Mouse (Mus musculus) small intestine, adult 2 months (tissue): ENCODE data around the gene Dennd5b. TPM values are rescaled to one million over a fixed set of nuclear protein-coding genes. Genes with fewer than 3 reads are reported as not detected.

Source experiments
- H3K27ac ChIP-seq: fragments of 200-500 bp; 2 replicates; pipeline ENCODE4 v1.5.1; 2012; ENCODE audit warnings: low read depth, low read length, control low read depth, inconsistent platforms; ENCODE audit not compliant: insufficient read depth
- H3K27me3 ChIP-seq: fragments of 200-500 bp; 2 replicates; pipeline ENCODE4 v1.6.1; 2012; ENCODE audit warnings: mild to moderate bottlenecking, moderate library complexity, low read length, inconsistent platforms; ENCODE audit not compliant: control insufficient read depth, insufficient read depth
- H3K36me3 ChIP-seq: fragments of 200-500 bp; 2 replicates; pipeline ENCODE4 v1.6.1; 2012; ENCODE audit warnings: mild to moderate bottlenecking, low read length, control low read depth, inconsistent platforms; ENCODE audit not compliant: control insufficient read depth, insufficient read depth
- H3K4me1 ChIP-seq: fragments of 200-500 bp; 2 replicates; pipeline ENCODE4 v1.6.1; 2012; ENCODE audit warnings: low read length, inconsistent platforms, mixed read lengths; ENCODE audit not compliant: control insufficient read depth, insufficient read depth, insufficient read length
- H3K4me3 ChIP-seq: fragments of 200-500 bp; 2 replicates; pipeline ENCODE4 v1.5.1; 2012; ENCODE audit warnings: low read depth, mild to moderate bottlenecking, control low read depth, inconsistent platforms, low read length, moderate library complexity
- CTCF ChIP-seq: fragments of 200-500 bp; IDR thresholded peaks from 2 replicates; pipeline ENCODE4 v1.5.1; 2012; ENCODE audit warnings: low read depth, mild to moderate bottlenecking, control low read depth, inconsistent platforms, low read length, moderate library complexity, mixed read lengths; ENCODE audit not compliant: insufficient replicate concordance, insufficient read length; ENCODE audit errors: extremely low read depth
- POLR2A ChIP-seq: fragments of 200-500 bp; IDR thresholded peaks from 2 replicates; pipeline ENCODE4 v1.6.1; 2012; ENCODE audit warnings: low read depth, mild to moderate bottlenecking, control low read depth, inconsistent platforms, low read length, moderate library complexity
- WGBS: fragments of 180-500 bp; shearing (Covaris S2); methylation state at CpG from one replicate; pipeline ENCODE4 v1.1.7; 2018; 5-methylcytosine and 5-hydroxymethylcytosine counted together
- polyA plus RNA-seq: library from polyadenylated mRNA; depleted of rRNA; stranded (reverse); fragments of >200 nt; gene quantifications from 2 replicates; pipeline ENCODE4 v1.2.3, GENCODE M21; 2012

The Dennd5b gene
- polyA plus RNA-seq, 1 experiment: 36.1 TPM

DNA sequence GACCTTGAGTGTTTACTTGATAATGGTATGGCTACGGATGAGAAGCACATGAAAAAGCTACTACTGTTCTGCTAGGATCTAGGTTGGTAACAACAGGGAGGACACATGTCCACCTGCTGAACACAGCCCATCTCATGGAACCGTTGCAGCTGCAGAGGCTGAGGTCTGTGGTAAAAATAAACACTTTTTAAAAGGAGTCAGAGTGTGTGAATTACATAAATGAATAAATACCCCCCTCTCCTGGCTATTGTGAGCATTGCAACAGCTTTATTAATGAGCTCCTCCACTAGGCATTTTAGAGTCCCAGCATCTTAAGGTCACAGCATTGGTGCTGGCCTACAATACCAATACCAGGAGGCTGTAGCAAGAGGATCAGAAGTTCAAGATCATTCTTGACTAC is 18.4 kb upstream of the Dennd5b start:
- Histone ChIP-seq H3K4me3 (no peak overlapping the region), H3K4me1 (peaks cover 8% of the 10 kb centered on the region), H3K27me3 (no peaks in the 10 kb centered on the region), H3K36me3 (no peaks in the 10 kb centered on the region), H3K27ac (peak overlapping the region; percentile 51; the same call in 1 of the 2 replicates)
- peak; percentile 57; the same call in 1 of the 2 replicates for TF ChIP-seq CTCF
- TF ChIP-seq POLR2A: no peak
- WGBS: 17% methylated on average over 2 of the region's 2 CpGs

DNA sequence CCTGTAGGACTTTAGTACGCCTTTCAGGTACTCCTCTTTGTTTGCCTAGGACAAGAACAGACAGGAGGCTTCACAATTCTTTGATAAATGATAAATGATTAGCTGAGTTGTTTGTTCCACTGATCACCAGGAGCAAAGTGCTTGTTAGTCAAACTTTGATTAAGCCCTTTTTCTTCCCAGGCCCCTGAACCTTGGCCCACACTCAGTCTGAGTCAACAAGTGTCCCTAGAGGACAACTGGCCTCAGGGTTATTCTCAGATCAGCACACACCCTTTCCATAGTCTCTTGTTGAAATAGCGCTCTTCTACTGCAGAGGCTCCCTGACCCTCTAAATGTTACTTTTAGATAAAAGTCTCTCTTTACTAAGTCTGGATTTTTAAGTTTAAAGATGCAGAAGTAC is 17.5 kb upstream of the Dennd5b start:
- H3K27me3 ChIP-seq: no peaks in the 10 kb centered on the region
- TF ChIP-seq POLR2A (no peak), CTCF (no peak)
- no peaks in the 10 kb centered on the region for H3K36me3 ChIP-seq
- WGBS: 19% methylated on average over 2 of the region's 2 CpGs
- peak overlapping the region; percentile 51 for H3K27ac ChIP-seq
- no peak overlapping the region for H3K4me3 ChIP-seq
- H3K4me1 ChIP-seq: peaks cover 8% of the 10 kb centered on the region

- no peak for TF ChIP-seq CTCF
- TF ChIP-seq POLR2A: no peak
- Histone ChIP-seq H3K27ac (no peak overlapping the region), H3K27me3 (no peaks in the 10 kb centered on the region)
Measured at GRCm38 (mm10) chr6:149116992-149117391, 15.5 kb upstream of the Dennd5b start.

GRCm38 (mm10) chr6:149108909-149109308 is 7.4 kb upstream of the Dennd5b start:
- TF ChIP-seq POLR2A: no peak
- no peak for TF ChIP-seq CTCF
- no peaks in the 10 kb centered on the region for H3K36me3 ChIP-seq
- H3K27me3 ChIP-seq: no peaks in the 10 kb centered on the region
- H3K4me1 ChIP-seq: no peaks in the 10 kb centered on the region
- H3K27ac ChIP-seq: no peak overlapping the region
- WGBS: 79% methylated on average over 2 of the region's 2 CpGs
- no peak overlapping the region for H3K4me3 ChIP-seq

More at GRCm38 (mm10) chr6:149116992-149117391, 15.5 kb upstream of the Dennd5b start:
- H3K4me1 ChIP-seq: peaks cover 8% of the 10 kb centered on the region
- H3K4me3 ChIP-seq: no peak overlapping the region
- H3K36me3 ChIP-seq: no peaks in the 10 kb centered on the region

DNA sequence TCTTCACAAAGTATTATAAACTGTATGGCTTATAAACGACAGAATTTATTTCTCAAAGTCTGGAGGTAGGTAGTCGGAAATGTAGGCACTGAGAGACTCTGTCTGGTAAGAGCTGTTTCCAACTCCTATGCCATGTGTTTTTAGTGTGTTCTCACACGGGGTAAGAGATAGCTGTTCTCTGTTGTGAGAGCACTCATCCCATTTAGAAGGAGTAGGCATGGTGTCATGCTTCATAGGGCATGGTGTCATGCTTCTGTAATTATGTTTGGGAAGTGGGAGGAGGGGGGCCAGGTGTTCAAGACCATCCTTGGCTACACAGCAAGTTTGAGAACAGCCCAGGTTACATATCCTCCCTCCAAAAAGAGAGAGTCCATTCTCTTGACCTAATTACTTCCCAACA is 6.1 kb upstream of the Dennd5b start:
- no peak overlapping the region for H3K27ac ChIP-seq
- no peaks in the 10 kb centered on the region for H3K27me3 ChIP-seq
- no peak overlapping the region for H3K4me3 ChIP-seq
- no peaks in the 10 kb centered on the region for H3K36me3 ChIP-seq
- 78% methylated on average over 3 of the region's 3 CpGs for WGBS
- TF ChIP-seq CTCF (no peak), POLR2A (no peak)
- no peaks in the 10 kb centered on the region for H3K4me1 ChIP-seq

GRCm38 (mm10) chr6:149103451-149103850 is 2.0 kb upstream of the Dennd5b start:
- Histone ChIP-seq H3K27ac (no peak overlapping the region), H3K36me3 (no peaks in the 10 kb centered on the region), H3K27me3 (no peaks in the 10 kb centered on the region), H3K4me3 (no peak overlapping the region), H3K4me1 (no peaks in the 10 kb centered on the region)
- WGBS: 21% methylated on average over 1 of the region's 1 CpGs
- TF ChIP-seq POLR2A (no peak), CTCF (no peak)

- H3K36me3 ChIP-seq: no peaks in the 10 kb centered on the region
- WGBS: 10% methylated on average over 7 of the region's 7 CpGs
Measured at GRCm38 (mm10) chr6:149101943-149102243, 413 bp upstream of the Dennd5b start.

More at GRCm38 (mm10) chr6:149101943-149102243, 413 bp upstream of the Dennd5b start:
- Histone ChIP-seq H3K27ac (peak overlapping the region; percentile 35; the same call in 1 of the 2 replicates), H3K4me3 (peak overlapping the region; percentile 95), H3K4me1 (peaks cover 3% of the 10 kb centered on the region; the same call in 1 of the 2 replicates), H3K27me3 (no peaks in the 10 kb centered on the region)
- TF ChIP-seq POLR2A (no peak), CTCF (no peak)
